Mouse (Mus musculus) liver, embryonic 14.5 days (tissue): ENCODE measurements around the gene Lpcat4.

Experiments
- CTCF ChIP-seq: IDR thresholded peaks from 2 replicates; pipeline ENCODE4 v1.5.1; 2016; ENCODE audit warnings: antibody characterized with exemption, low read depth, control low read depth
- EP300 ChIP-seq: IDR thresholded peaks from 2 replicates; pipeline ENCODE4 v1.6.1; 2016; ENCODE audit warnings: antibody characterized with exemption, low read depth

DNA sequence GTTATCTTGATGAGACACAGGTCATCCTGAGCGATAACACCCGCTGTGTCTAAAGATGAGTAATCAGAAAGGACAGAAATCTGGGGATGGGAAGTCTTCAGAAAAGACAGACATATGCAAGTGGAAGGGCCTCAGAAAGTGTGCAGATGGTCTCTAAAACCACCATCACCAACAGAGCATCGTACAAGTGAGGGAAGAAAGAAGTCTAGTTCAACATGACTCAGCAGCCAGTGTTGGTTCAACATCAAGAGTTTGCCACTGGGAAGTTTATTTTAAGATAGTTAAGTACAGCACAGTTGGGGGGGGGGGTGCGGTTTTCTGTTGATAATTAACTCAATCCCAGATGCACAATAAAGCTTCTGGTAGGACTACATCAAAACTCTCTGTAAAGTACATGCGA is 18.4 kb upstream of the Lpcat4 start:
- TF ChIP-seq CTCF (no peak), EP300 (no peak)
